Mouse (Mus musculus) lung, postnatal 0 days (tissue): ENCODE measurements around the gene Eps8. TPM values are rescaled to one million over a fixed set of nuclear protein-coding genes. Genes with fewer than 3 reads are reported as not detected.

Experiments used
- ATAC-seq: fragments of 200-750 bp; cut with Nextera tagmentation; 2 replicates; pipeline ENCODE4 v1.8.0; 2017; ENCODE audit warnings: moderate library complexity
- DNase-seq: peaks from one replicate; pipeline ENCODE4 v3.0.0-alpha.2; 2016; ENCODE audit warnings: low spot score
- H3K27ac ChIP-seq: fragments of 300-500 bp; sonication (generic); 2 replicates; pipeline ENCODE4 v1.5.1; 2014; ENCODE audit warnings: antibody characterized with exemption, mild to moderate bottlenecking, low read length, mixed read lengths
- H3K27me3 ChIP-seq: fragments of 300-500 bp; sonication (generic); replicated peaks from 2 replicates; pipeline ENCODE4 v1.6.1; 2014; ENCODE audit warnings: low read length, mixed read lengths; ENCODE audit not compliant: insufficient read depth
- H3K36me3 ChIP-seq: fragments of 300-500 bp; sonication (generic); 2 replicates; pipeline ENCODE4 v1.6.1; 2014; ENCODE audit warnings: low read length, mixed read lengths; ENCODE audit not compliant: insufficient read depth
- H3K4me1 ChIP-seq: fragments of 300-500 bp; sonication (generic); 2 replicates; pipeline ENCODE4 v1.6.1; 2014; ENCODE audit warnings: antibody characterized with exemption, low read depth, low read length, mixed read lengths; ENCODE audit not compliant: insufficient read depth
- H3K4me2 ChIP-seq: fragments of 300-500 bp; sonication (generic); replicated peaks from 2 replicates; pipeline ENCODE4 v1.6.1; 2014; ENCODE audit warnings: low read depth, mild to moderate bottlenecking, low read length, moderate library complexity, mixed read lengths
- H3K4me3 ChIP-seq: fragments of 300-500 bp; sonication (generic); 2 replicates; pipeline ENCODE4 v1.5.1; 2014; ENCODE audit warnings: low read depth, low read length
- H3K9ac ChIP-seq: fragments of 300-500 bp; sonication (generic); replicated peaks from 2 replicates; pipeline ENCODE4 v1.6.1; 2014; ENCODE audit warnings: low read depth, mild to moderate bottlenecking
- H3K9me3 ChIP-seq: fragments of 300-500 bp; sonication (generic); 2 replicates; pipeline ENCODE4 v1.6.1; 2016; ENCODE audit warnings: low read length, mixed read lengths
- CTCF ChIP-seq: IDR thresholded peaks from 2 replicates; pipeline ENCODE4 v1.5.1; 2016; ENCODE audit warnings: antibody characterized with exemption, mild to moderate bottlenecking
- EP300 ChIP-seq: IDR thresholded peaks from 2 replicates; pipeline ENCODE4 v1.6.1; 2016; ENCODE audit warnings: antibody characterized with exemption, mild to moderate bottlenecking, control low read depth
- WGBS: fragments of 180-500 bp; shearing (Covaris S2); extraction: QIAGEN DNeasy Blood & Tissue Kit; methylation state at CpG from one replicate; pipeline ENCODE4 v1.1.7; 2014; 5-methylcytosine and 5-hydroxymethylcytosine counted together
- polyA plus RNA-seq: library from polyadenylated mRNA; unstranded; fragments of >200 nt; fragmentation: Nextera tagmentation; extraction: Ambion mirVana; gene quantifications from 2 replicates; pipeline ENCODE4 v1.2.1, GENCODE M21; 2015

The Eps8 gene
- polyA plus RNA-seq, 1 experiment from 2014 or later: 27.8 TPM

DNA sequence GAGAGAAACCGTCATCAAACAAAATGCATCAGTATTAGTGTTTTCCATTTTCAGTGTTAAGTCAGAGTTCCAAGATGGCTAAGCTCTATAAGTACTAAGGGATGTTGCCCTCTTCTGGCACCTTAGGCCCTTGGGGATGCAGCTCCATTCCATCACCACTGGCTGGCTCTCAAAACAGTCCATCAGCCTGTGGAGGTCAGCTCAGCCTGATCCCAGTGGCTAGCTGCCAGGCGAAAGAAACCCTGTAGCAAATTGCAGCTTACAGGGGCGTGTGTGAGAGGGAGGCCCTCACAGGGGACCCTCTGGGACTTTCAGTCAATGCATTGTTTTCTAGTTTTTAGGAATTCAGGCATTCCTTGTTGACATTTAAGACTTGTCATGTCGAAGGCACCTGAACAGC, 40.8 kb downstream of the Eps8 start:
- H3K9ac ChIP-seq: no peak overlapping the region
- DNase-seq (peak; percentile 18), ATAC-seq (0 out of 2 replicates have a peak, but pooled peaks have one; percentile 21)
- H3K4me3 ChIP-seq: no peak overlapping the region
- H3K4me2 ChIP-seq: no peak overlapping the region
- TF ChIP-seq EP300: no peak
- peak; percentile 25; the same call in 1 of the 2 replicates for TF ChIP-seq CTCF
- H3K27ac ChIP-seq: no peak overlapping the region
- no peaks in the 10 kb centered on the region for H3K9me3 ChIP-seq
- no peaks in the 10 kb centered on the region for H3K27me3 ChIP-seq
- no peaks in the 10 kb centered on the region for H3K4me1 ChIP-seq
- no peaks in the 10 kb centered on the region for H3K36me3 ChIP-seq
- 45% methylated on average over 4 of the region's 4 CpGs for whole genome bisulfite sequencing

DNA sequence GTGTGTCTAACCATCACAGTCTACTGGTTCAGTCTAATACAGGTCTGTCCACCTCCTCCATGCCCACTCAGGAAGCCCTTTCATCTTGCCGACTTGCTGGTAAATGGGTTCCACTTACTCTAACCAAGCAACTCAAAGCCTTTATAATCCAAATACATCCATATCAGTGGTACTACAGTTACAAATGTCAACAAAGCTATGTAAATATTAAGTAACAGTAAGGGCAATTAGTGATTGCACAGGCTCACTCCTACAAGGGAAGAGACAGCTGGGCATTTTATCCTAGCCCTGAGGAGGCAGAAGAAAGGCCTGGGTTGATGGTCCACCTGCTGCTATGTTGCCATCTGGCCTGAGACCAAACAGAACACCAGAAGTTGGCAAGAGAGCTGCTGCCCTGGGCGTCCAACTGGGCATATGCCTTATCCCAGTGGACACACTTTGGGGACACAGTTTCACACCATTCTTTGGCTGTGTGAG, 42.6 kb downstream of the Eps8 start:
- peak; percentile 90 for ATAC-seq
- WGBS: 36% methylated on average over 2 of the region's 2 CpGs
- H3K4me2 ChIP-seq: no peak overlapping the region

DNA sequence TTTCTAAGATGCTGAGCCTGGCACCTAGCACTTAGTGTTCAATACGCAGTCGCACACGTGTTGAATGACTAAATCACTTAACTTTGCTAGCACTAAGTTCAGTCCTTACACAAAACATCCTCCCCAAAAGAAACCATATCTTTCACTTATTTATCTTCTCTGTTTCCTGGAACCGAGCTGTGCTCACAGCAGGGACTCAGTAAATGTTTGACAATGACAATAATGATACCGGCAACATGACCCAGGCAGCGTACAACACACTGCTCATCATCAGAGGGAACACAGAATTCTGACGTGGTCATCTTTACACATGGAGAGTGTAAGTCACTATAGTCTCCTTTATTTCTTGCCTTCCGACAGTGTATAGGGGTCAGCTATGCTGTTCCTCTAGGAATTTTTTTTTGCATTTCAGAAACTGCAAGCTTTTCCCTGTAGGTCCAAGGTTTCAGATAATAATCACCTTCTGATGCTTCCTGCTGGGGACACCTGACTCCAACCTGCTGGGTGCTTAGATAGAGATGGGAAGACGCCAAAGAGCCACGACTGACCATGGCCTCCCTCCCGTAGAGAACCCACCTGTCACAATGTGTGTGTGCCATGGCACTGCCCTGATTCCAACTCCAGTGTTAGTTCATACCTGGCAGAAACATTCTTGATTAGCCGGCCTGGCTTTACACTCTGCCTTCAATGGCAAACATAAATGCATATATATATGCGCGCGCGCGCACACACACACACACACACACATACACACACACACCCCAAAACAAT, 46.3 kb downstream of the Eps8 start:
- TF ChIP-seq EP300 (no peak), CTCF (no peak)
- Histone ChIP-seq H3K4me2 (no peak overlapping the region), H3K27me3 (no peaks in the 10 kb centered on the region), H3K9me3 (no peaks in the 10 kb centered on the region), H3K27ac (no peak overlapping the region), H3K9ac (no peak overlapping the region), H3K4me3 (no peak overlapping the region), H3K36me3 (no peaks in the 10 kb centered on the region), H3K4me1 (no peaks in the 10 kb centered on the region)
- ATAC-seq (no peak), DNase-seq (no peak)
- WGBS: 82% methylated on average over 17 of the region's 17 CpGs

More for the DNA sequence above, 42.6 kb downstream of the Eps8 start:
- TF ChIP-seq CTCF (no peak), EP300 (peak; percentile 86)
- no peak overlapping the region for H3K4me3 ChIP-seq
- no peaks in the 10 kb centered on the region for H3K27me3 ChIP-seq
- H3K4me1 ChIP-seq: no peaks in the 10 kb centered on the region
- peak overlapping the region; percentile 14; the same call in 1 of the 2 replicates for H3K27ac ChIP-seq
- peak; percentile 75 for DNase-seq
- H3K9ac ChIP-seq: no peak overlapping the region
- H3K36me3 ChIP-seq: no peaks in the 10 kb centered on the region
- H3K9me3 ChIP-seq: no peaks in the 10 kb centered on the region

DNA sequence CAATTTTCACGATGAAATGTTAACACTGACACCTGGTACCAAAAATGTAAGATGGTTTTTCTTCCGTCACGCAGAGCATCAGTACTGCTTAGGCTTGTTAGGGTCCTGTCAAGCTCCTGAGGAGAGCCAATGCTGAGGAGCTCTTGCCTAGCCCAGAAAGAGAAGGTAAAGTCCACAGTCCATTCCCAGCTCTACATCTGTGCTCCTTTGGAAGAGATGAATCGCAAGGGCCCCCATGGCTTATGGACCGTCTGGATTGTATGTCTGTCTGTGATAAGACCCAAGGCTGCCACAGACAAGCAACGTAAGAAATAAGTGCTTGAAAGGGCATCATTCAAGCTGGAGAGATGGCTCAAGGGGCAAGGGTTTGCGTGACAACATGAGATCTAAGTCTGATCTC, 48.1 kb downstream of the Eps8 start:
- Histone ChIP-seq H3K4me2 (no peak overlapping the region), H3K27ac (no peak overlapping the region), H3K36me3 (no peaks in the 10 kb centered on the region), H3K4me3 (no peak overlapping the region), H3K27me3 (no peaks in the 10 kb centered on the region), H3K9me3 (no peaks in the 10 kb centered on the region), H3K9ac (no peak overlapping the region), H3K4me1 (no peaks in the 10 kb centered on the region)
- DNase-seq (no peak), ATAC-seq (no peak)
- TF ChIP-seq EP300 (no peak), CTCF (no peak)
- 77% methylated on average over 7 of the region's 7 CpGs for WGBS

DNA sequence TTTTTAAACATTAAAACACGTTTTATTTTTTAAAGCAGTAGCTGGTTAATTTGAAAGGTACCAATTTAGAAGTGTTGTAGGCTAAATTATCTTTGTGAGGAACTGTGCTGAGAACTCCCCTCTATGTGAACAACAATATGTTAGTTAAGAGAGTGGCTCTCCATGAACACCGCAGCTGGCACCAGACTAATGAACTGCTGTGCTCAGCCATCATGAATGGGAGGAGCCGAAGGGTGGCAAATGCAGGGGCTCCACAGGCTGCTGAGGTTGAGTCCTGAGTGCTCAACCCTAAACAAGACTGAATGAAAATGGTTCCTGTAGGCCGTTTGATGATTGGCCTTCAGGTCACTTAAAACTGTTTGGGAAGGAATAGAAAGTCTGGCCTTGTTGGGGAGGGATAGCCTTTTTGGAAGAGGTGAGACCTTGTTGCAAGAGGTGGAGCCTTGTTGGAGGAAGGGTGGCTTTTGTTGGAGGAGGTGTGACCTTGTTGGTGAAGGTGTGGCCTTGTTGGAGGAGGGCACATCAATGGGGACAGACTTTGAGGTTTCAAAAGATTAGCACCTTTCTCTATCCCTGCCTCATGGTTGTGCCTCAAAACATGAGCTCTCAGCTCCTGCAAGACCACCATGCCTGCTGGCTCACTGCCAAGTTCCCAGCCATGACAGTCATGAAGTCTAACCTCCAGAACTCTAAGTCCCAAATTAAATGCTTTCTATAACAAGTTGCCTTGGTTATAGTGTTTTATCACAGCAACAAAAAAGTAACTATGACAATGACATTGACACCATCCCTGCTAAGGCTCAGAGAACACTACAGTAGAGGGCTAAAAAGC, 50.0 kb downstream of the Eps8 start:
- H3K9me3 ChIP-seq: no peaks in the 10 kb centered on the region
- no peaks in the 10 kb centered on the region for H3K27me3 ChIP-seq
- 72% methylated on average over 4 of the region's 4 CpGs for WGBS
- H3K9ac ChIP-seq: no peak overlapping the region
- no peak overlapping the region for H3K4me3 ChIP-seq
- no peak for DNase-seq
- TF ChIP-seq CTCF (no peak), EP300 (no peak)
- no peaks in the 10 kb centered on the region for H3K36me3 ChIP-seq
- no peaks in the 10 kb centered on the region for H3K4me1 ChIP-seq
- H3K4me2 ChIP-seq: no peak overlapping the region
- no peak for ATAC-seq
- H3K27ac ChIP-seq: no peak overlapping the region

DNA sequence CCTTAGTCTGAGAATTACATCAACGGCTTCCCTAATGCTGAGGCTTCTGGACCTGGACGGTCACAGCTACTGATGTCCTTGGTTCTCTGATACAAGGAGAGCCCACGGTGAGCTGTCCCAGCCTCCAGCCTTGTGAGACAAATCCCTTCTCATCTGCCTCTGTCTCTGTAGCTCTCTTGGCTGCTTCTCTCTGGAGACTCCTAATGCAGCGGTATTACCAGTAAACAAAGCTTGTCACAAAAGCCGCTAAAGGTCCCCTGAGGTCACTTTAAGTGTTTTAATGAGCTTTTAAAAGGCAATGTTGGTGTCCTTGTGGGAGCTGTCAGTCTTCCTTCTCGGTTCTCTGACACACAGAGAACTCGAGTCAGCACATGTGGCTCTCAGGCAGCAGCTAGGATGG, 56.4 kb downstream of the Eps8 start:
- Histone ChIP-seq H3K4me3 (no peak overlapping the region), H3K36me3 (no peaks in the 10 kb centered on the region), H3K9me3 (no peaks in the 10 kb centered on the region), H3K4me1 (no peaks in the 10 kb centered on the region), H3K27ac (no peak overlapping the region), H3K27me3 (no peaks in the 10 kb centered on the region), H3K4me2 (no peak overlapping the region), H3K9ac (no peak overlapping the region)
- DNase-seq (no peak), ATAC-seq (no peak)
- WGBS: 49% methylated on average over 7 of the region's 7 CpGs
- no peak for TF ChIP-seq CTCF
- no peak for TF ChIP-seq EP300
